Mouse (Mus musculus): ENCODE measurements around the gene 2010111I01Rik. TPM values are rescaled to one million over a fixed set of nuclear protein-coding genes. Genes with fewer than 3 reads are reported as not detected.
"Not testable (repeated sequence)": the region's sequence is repeated elsewhere in the genome, so short reads cannot be mapped to it uniquely, and the experiment has no call there.

The 2010111I01Rik gene
- polyA plus RNA-seq, 1 experiment from 2014 or later: 30.5 TPM

- Histone ChIP-seq H3K4me3 (replicated peaks; ENCODE audit: low read length) (no peak overlapping the region), H3K27ac (ENCODE audit: low read length) (no peak overlapping the region), H3K27me3 (replicated peaks; ENCODE audit: control insufficient read depth, insufficient read depth, low read length) (no peaks in the 10 kb centered on the region), H3K36me3 (ENCODE audit: control insufficient read depth, insufficient read depth) (no peaks in the 10 kb centered on the region), H3K9me3 (ENCODE audit: control insufficient read depth, low read length) (no peaks in the 10 kb centered on the region), H3K4me2 (ENCODE audit: low read length) (no peak overlapping the region), H3K4me1 (replicated peaks; ENCODE audit: control insufficient read depth, insufficient read depth, low read length) (no peaks in the 10 kb centered on the region), H3K9ac (replicated peaks; ENCODE audit: low read depth, low read length) (no peak overlapping the region)
- no peak for ATAC-seq
- 43% methylated on average over 4 of the region's 4 CpGs for WGBS
Observed at GRCm38 (mm10) chr13:63080191-63080590, 115.5 kb downstream of the 2010111I01Rik start.

GRCm38 (mm10) chr13:63080823-63081222 lies 116.1 kb downstream of the 2010111I01Rik start:
- Histone ChIP-seq H3K4me1 (replicated peaks; ENCODE audit: control insufficient read depth, insufficient read depth, low read length) (no peaks in the 10 kb centered on the region), H3K27ac (ENCODE audit: low read length) (no peak overlapping the region), H3K9ac (replicated peaks; ENCODE audit: low read depth, low read length) (no peak overlapping the region), H3K36me3 (ENCODE audit: control insufficient read depth, insufficient read depth) (no peaks in the 10 kb centered on the region), H3K4me2 (ENCODE audit: low read length) (no peak overlapping the region), H3K27me3 (replicated peaks; ENCODE audit: control insufficient read depth, insufficient read depth, low read length) (no peaks in the 10 kb centered on the region), H3K4me3 (replicated peaks; ENCODE audit: low read length) (no peak overlapping the region), H3K9me3 (ENCODE audit: control insufficient read depth, low read length) (no peaks in the 10 kb centered on the region)
- WGBS: 87% methylated on average over 2 of the region's 2 CpGs
- ATAC-seq: no peak

GRCm38 (mm10) chr13:63082555-63083136 lies 118.0 kb downstream of the 2010111I01Rik start:
- 78% methylated on average over 5 of the region's 5 CpGs for WGBS
- Histone ChIP-seq H3K9me3 (ENCODE audit: control insufficient read depth, low read length) (no peaks in the 10 kb centered on the region), H3K27ac (ENCODE audit: low read length) (no peak overlapping the region), H3K4me2 (ENCODE audit: low read length) (no peak overlapping the region), H3K4me1 (replicated peaks; ENCODE audit: control insufficient read depth, insufficient read depth, low read length) (no peaks in the 10 kb centered on the region), H3K4me3 (replicated peaks; ENCODE audit: low read length) (no peak overlapping the region), H3K27me3 (replicated peaks; ENCODE audit: control insufficient read depth, insufficient read depth, low read length) (no peaks in the 10 kb centered on the region), H3K9ac (replicated peaks; ENCODE audit: low read depth, low read length) (no peak overlapping the region), H3K36me3 (ENCODE audit: control insufficient read depth, insufficient read depth) (no peaks in the 10 kb centered on the region)
- ATAC-seq: no peak

- H3K36me3 ChIP-seq (ENCODE audit: control insufficient read depth, insufficient read depth); H3K9me3 ChIP-seq (ENCODE audit: control insufficient read depth, low read length); H3K4me1 ChIP-seq (replicated peaks; ENCODE audit: control insufficient read depth, insufficient read depth, low read length); H3K4me3 ChIP-seq (replicated peaks; ENCODE audit: low read length); ATAC-seq; H3K27ac ChIP-seq (ENCODE audit: low read length); H3K27me3 ChIP-seq (replicated peaks; ENCODE audit: control insufficient read depth, insufficient read depth, low read length); H3K9ac ChIP-seq (replicated peaks; ENCODE audit: low read depth, low read length); H3K4me2 ChIP-seq (ENCODE audit: low read length): not testable (repeated sequence)
- 76% methylated on average over 7 of the region's 7 CpGs for WGBS
Observed at GRCm38 (mm10) chr13:63083139-63083538, 118.4 kb downstream of the 2010111I01Rik start.

- no peak overlapping the region for H3K4me3 ChIP-seq (replicated peaks; ENCODE audit: low read length)
- ATAC-seq: no peak
- H3K27ac ChIP-seq (ENCODE audit: low read length): no peak overlapping the region
- no peak overlapping the region for H3K9ac ChIP-seq (replicated peaks; ENCODE audit: low read depth, low read length)
- H3K36me3 ChIP-seq (ENCODE audit: control insufficient read depth, insufficient read depth): no peaks in the 10 kb centered on the region
- H3K9me3 ChIP-seq (ENCODE audit: control insufficient read depth, low read length): no peaks in the 10 kb centered on the region
- 76% methylated on average over 8 of the region's 8 CpGs for WGBS
- H3K4me2 ChIP-seq (ENCODE audit: low read length): no peak overlapping the region
- H3K27me3 ChIP-seq (replicated peaks; ENCODE audit: control insufficient read depth, insufficient read depth, low read length): no peaks in the 10 kb centered on the region
- H3K4me1 ChIP-seq (replicated peaks; ENCODE audit: control insufficient read depth, insufficient read depth, low read length): no peaks in the 10 kb centered on the region
Observed at GRCm38 (mm10) chr13:63083663-63084062, 119.0 kb downstream of the 2010111I01Rik start.

GRCm38 (mm10) chr13:63087865-63088683 lies 123.4 kb downstream of the 2010111I01Rik start:
- Histone ChIP-seq H3K4me2 (ENCODE audit: low read length) (no peak overlapping the region), H3K9me3 (ENCODE audit: control insufficient read depth, low read length) (no peaks in the 10 kb centered on the region), H3K36me3 (ENCODE audit: control insufficient read depth, insufficient read depth) (no peaks in the 10 kb centered on the region), H3K27me3 (replicated peaks; ENCODE audit: control insufficient read depth, insufficient read depth, low read length) (no peaks in the 10 kb centered on the region), H3K9ac (replicated peaks; ENCODE audit: low read depth, low read length) (no peak overlapping the region), H3K27ac (ENCODE audit: low read length) (no peak overlapping the region), H3K4me3 (replicated peaks; ENCODE audit: low read length) (no peak overlapping the region), H3K4me1 (replicated peaks; ENCODE audit: control insufficient read depth, insufficient read depth, low read length) (no peaks in the 10 kb centered on the region)
- no peak for ATAC-seq
- 92% methylated on average over 7 of the region's 7 CpGs for WGBS

GRCm38 (mm10) chr13:63089513-63089912 lies 124.8 kb downstream of the 2010111I01Rik start:
- Histone ChIP-seq H3K4me1 (replicated peaks; ENCODE audit: control insufficient read depth, insufficient read depth, low read length) (peaks cover under 1% of the 10 kb centered on the region; the same call in 1 of the 2 replicates), H3K36me3 (ENCODE audit: control insufficient read depth, insufficient read depth) (no peaks in the 10 kb centered on the region), H3K27ac (ENCODE audit: low read length) (no peak overlapping the region), H3K27me3 (replicated peaks; ENCODE audit: control insufficient read depth, insufficient read depth, low read length) (no peaks in the 10 kb centered on the region), H3K9ac (replicated peaks; ENCODE audit: low read depth, low read length) (no peak overlapping the region), H3K4me2 (ENCODE audit: low read length) (no peak overlapping the region), H3K9me3 (ENCODE audit: control insufficient read depth, low read length) (no peaks in the 10 kb centered on the region), H3K4me3 (replicated peaks; ENCODE audit: low read length) (no peak overlapping the region)
- WGBS: 75% methylated on average over 4 of the region's 4 CpGs
- ATAC-seq: no peak

- Histone ChIP-seq H3K9me3 (ENCODE audit: control insufficient read depth, low read length) (no peaks in the 10 kb centered on the region), H3K4me1 (replicated peaks; ENCODE audit: control insufficient read depth, insufficient read depth, low read length) (peaks cover 6% of the 10 kb centered on the region; the same call in 1 of the 2 replicates), H3K9ac (replicated peaks; ENCODE audit: low read depth, low read length) (no peak overlapping the region), H3K4me3 (replicated peaks; ENCODE audit: low read length) (no peak overlapping the region), H3K27me3 (replicated peaks; ENCODE audit: control insufficient read depth, insufficient read depth, low read length) (no peaks in the 10 kb centered on the region), H3K27ac (ENCODE audit: low read length) (no peak overlapping the region), H3K36me3 (ENCODE audit: control insufficient read depth, insufficient read depth) (no peaks in the 10 kb centered on the region), H3K4me2 (ENCODE audit: low read length) (no peak overlapping the region)
- WGBS: 72% methylated on average over 2 of the region's 2 CpGs
- ATAC-seq: no peak
Observed at GRCm38 (mm10) chr13:63091246-63091645, 126.6 kb downstream of the 2010111I01Rik start.

GRCm38 (mm10) chr13:63092299-63092698 lies 127.6 kb downstream of the 2010111I01Rik start:
- H3K9ac ChIP-seq (replicated peaks; ENCODE audit: low read depth, low read length): no peak overlapping the region
- H3K27me3 ChIP-seq (replicated peaks; ENCODE audit: control insufficient read depth, insufficient read depth, low read length): no peaks in the 10 kb centered on the region; the same call in 1 of the 2 replicates
- no peak overlapping the region for H3K27ac ChIP-seq (ENCODE audit: low read length)
- 85% methylated on average over 2 of the region's 2 CpGs for WGBS
- H3K36me3 ChIP-seq (ENCODE audit: control insufficient read depth, insufficient read depth): no peaks in the 10 kb centered on the region
- no peaks in the 10 kb centered on the region for H3K9me3 ChIP-seq (ENCODE audit: control insufficient read depth, low read length)
- ATAC-seq: no peak
- H3K4me1 ChIP-seq (replicated peaks; ENCODE audit: control insufficient read depth, insufficient read depth, low read length): peaks cover 6% of the 10 kb centered on the region; the same call in 1 of the 2 replicates
- H3K4me2 ChIP-seq (ENCODE audit: low read length): no peak overlapping the region
- no peak overlapping the region for H3K4me3 ChIP-seq (replicated peaks; ENCODE audit: low read length)
